Mouse (Mus musculus) T-cell, adult 2 months (primary cell): ENCODE data around the gene Gm16253.
"Not testable (repeated sequence)": the region's sequence is repeated elsewhere in the genome, so short reads cannot be mapped to it uniquely, and the experiment has no call there.

Source experiments
- DNase-seq: peaks from one replicate; pipeline ENCODE4 v3.0.0; 2022; ENCODE audit warnings: low spot score

The Gm16253 gene

DNA sequence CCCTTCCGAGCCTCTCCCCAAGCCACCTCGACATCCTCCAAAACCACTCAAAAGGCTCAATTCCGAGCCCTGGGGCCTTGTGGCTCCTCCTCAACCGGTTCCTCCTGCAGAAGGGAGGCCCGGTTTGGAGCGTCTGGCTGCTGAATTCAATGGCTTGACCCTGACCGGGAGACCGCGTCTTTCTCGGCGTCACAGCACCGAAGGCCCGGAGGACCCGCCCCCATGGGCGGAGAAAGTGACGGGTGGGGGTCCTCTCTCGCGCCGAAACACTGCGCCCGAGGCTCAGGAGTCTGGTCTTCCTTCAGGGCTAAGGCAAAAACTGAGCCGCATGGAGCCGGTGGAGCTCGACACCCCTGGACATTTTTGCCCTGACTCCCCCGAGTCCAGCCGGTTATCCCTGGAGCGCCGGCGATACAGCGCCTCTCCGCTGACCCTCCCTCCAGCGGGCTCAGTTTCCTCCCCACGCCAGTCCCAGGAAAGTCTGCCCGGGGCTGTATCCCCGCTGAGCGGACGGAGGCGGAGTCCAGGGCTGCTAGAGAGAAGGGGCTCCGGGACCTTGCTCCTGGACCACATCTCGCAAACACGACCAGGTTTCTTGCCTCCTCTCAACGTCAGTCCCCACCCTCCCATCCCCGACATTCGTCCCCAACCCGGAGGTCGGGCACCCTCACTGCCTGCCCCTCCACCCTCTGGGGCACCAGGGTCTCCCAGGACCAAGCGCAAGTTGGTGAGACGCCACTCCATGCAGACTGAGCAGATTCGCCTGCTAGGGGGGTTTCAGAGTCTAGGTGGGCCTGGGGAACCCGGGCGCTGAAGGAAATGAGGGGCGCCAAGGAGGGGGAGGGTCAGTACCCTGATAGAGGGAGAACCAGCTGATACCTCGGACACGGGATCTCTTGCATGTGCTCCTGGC is 21.6 kb downstream of the Gm16253 start:
- no peak for DNase-seq

DNA sequence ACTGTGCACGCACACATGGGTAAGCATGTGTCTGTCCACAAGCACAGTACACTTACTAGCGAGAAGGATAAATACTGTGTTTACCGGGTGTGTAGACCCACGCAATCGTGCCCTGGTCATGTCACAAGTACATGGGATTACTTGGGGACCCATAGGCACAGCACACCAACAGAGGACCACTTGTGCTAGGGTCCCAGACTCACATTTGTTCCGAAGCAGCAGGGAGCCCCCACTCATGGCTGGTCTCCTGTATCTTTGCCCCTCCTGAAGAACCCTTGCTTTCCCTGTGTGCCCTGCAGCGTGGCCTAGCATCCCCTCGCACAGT is 22.2 kb downstream of the Gm16253 start:
- DNase-seq: no peak

DNA sequence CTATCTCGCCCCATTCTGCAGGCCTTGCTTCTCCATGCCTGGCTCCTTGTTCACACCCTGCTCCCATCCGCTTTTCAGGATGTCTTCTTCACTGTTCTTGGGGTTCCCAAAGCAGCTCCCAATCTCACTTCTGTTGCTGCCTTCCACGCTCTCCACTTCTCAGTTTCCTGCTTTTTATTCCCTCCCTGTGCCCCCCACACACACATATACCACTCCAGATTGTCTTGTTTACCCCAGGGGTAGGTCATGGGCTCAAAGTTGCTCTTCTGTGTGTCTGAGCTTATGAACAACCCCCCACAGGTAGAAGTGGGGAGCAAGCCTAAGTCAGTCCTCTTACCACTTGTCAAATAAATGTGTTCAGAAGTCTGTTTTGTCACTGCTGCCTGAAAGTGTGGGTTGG is 22.6 kb downstream of the Gm16253 start:
- DNase-seq: no peak

DNA sequence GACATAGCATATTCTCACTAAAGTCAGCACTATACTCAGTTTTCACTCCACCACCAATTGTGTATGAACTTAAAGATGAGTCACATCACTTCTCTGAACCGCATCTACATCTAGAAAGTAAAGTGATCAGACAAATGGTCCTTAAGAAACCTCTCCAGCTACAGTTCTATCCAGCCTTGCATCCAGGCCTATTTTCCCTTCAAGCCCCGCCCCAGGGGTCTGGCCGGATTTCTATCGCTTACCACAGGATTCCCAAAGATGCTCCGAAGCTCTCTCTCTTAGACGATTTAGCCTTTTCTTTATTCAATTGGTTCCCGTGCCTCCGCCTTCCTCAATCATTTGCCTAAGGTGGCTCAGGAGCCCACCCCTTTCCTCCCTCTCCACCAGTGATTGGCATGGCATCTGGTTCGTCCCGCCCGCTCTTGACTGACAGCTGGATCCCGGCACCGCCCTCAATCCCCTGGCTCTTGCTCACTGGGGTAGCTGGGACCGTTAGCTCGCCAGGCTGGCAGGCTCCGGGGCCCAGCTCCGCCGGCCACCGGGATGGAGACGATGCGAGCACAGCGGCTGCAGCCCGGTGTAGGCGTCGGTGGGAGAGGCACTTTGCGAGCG is 24.0 kb downstream of the Gm16253 start, which contains the start of gene Lix1l:
Lix1l (plus strand) TSS at position 511 of the 612 bp plus-strand sequence.
- DNase-seq: peak; percentile 83

DNA sequence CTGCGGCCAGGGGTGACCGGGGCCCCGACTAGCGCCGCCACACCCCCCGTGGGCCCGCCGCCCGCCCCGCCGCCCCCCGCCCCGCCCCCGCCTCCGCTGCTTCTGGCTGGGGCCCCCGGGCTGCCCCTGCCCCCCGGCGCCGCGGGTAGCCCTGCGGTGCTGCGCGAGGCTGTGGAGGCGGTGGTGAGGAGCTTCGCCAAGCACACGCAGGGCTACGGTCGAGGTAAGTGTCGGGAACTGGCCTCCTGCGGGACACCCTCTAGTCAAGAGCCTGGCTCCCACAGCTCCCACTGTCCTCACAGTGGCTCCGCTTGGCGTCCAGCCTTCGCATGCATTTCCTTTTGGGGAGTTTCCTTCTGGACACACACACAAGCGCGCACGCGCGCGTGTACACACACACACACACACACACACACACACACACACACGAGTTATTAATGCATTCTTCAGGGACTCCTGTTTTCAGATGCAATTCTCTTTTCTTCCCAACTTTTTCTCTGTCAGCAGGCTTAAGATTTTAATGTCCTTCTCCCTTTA is 24.5 kb downstream of the Gm16253 start:
- DNase-seq: no peak

DNA sequence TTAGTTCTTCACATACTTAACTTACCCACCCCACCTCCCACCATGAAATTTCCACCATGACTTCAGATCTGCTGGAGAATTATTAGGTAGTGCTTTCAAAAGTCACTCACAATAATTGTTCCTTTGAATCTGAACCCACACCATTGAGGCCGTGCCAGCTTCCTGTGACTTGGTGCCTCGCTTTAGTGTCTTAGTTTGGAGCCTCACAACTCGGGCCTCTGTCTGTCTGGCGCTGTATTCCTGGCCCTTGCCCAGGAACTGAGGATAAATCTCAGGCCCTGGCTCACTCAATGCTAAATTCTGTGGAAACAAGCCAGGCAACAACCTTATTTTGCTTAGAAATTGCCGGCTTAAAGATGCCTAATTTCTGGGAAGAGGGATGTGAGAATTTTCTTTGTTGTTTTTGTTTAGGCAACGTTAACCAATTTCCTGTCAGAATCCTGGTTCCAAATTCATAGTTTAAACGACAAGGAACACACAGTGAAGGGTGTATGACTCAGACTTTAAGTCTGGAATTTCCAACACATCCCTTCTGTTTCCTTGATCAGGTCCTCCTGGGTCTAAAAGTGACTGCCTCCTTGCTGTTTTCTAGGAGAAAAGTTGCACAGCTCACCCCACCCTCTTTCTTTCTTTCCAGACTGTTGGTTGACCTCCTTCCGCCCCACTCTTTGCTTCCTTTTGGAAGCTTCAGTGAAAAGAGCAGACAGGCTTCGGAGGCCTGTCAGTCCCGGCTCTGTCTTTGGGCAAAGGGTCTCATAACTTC is 25.3 kb downstream of the Gm16253 start:
- no peak for DNase-seq

DNA sequence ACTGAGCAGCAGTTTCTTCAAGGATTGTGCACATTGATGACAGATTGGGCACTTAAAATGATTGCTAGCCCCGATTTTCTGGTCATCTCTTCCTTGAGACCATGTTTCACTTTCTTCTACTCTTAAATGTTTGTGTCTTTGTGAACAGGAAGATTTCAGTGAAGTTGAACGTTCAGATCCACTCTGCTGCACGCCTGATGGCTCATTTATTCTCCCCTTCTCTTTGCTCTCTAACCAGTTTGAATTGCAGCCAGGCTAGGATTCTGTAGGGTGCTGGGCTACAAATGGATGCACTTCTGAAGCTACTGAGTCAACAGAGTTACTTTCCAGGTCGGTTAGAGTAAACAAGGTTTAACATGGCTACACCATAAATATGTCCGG is 25.9 kb downstream of the Gm16253 start:
- DNase-seq: no peak

DNA sequence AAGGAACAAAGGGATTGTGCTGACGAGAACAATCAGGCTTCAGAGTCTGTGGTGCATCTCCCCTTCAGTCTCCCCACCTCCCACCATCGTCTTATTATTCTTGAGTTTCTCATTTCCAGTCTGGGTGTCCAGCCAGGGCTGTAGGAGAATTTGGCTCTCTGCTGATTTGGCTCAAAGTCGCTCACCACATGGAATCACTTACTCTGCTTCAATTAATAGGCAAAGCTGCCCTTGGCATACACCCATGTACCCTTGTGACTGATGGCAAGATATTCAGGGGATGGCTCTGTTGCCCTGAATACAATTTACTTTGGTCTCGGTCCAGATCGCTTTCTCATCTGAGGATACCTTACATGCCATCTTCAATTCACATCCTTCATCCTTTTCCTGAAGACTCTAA is 26.5 kb downstream of the Gm16253 start:
- no peak for DNase-seq

DNA sequence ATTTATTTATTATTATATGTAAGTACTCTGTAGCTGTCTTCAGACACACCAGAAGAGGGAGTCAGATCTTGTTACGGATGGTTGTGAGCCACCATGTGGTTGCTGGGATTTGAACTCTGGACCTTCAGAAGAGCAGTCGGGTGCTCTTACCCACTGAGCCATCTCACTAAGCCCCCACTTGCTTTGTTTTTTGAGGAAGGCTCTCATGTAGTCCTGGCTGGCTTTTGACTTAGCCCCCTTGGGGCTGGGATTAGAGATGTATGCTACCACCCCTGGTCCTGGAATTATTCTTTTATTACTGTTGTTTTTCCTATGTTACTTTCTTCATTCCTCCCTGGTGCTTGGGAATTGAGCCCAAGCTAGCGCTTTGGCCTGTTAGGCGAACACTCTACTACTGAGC is 29.2 kb downstream of the Gm16253 start:
- DNase-seq: not testable (repeated sequence)

DNA sequence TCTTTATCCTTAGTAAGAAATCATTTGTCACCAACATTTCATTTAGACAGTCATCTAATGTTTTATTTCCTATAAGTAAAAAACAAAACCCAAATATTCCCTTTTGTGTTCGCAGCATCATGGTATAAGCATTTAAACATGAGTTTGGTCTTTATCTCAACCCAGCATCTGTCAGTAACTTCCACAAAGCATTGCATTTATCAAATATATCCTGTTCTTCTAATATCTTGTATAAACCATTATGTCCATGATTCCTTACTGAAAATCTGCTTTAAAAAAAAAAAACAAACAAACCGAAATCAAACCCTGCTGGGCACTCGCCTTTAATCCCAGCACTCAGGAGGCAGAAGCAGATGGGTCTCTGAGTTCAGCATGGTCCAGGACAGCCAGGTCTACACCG is 29.8 kb downstream of the Gm16253 start:
- no peak for DNase-seq

DNA sequence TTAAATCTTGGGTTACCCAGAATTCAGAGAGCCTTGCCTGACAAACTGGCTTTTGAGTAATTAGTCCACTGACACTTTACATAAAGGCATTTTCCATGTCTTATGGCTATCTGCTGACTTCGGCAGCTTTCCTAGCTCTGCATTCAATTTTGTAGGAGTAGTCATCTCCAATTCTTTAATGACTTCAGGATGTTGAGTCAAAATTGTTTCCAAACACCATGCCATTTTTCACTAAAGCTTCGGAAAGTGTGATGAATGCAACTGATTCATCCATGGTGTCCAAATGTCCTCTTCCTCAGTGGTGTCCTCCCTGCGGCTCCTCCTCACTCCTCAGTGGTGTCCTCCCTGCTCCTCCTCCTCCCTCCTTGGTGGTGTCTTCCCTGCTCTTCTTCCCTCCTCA is 41.2 kb downstream of the Gm16253 start:
- DNase-seq: no peak

DNA sequence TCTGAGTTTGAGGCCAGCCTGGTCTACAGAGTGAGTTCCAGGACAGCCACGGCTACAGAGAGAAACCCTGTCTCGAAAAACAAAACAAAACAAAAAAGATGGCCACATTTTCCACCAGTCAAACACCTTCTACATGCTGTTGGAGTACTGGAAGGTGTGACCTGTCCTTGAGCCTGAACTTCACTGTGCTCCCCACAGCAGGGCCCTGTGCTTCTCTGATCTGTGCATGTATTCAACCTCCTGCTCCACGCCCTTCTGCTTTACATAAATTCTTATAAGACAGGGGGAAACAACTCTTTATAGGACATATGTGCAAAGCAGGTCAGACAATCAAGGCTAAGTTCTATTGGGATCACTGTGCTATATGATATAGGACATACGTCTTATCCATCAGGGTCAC is 46.4 kb downstream of the Gm16253 start:
- DNase-seq: no peak

DNA sequence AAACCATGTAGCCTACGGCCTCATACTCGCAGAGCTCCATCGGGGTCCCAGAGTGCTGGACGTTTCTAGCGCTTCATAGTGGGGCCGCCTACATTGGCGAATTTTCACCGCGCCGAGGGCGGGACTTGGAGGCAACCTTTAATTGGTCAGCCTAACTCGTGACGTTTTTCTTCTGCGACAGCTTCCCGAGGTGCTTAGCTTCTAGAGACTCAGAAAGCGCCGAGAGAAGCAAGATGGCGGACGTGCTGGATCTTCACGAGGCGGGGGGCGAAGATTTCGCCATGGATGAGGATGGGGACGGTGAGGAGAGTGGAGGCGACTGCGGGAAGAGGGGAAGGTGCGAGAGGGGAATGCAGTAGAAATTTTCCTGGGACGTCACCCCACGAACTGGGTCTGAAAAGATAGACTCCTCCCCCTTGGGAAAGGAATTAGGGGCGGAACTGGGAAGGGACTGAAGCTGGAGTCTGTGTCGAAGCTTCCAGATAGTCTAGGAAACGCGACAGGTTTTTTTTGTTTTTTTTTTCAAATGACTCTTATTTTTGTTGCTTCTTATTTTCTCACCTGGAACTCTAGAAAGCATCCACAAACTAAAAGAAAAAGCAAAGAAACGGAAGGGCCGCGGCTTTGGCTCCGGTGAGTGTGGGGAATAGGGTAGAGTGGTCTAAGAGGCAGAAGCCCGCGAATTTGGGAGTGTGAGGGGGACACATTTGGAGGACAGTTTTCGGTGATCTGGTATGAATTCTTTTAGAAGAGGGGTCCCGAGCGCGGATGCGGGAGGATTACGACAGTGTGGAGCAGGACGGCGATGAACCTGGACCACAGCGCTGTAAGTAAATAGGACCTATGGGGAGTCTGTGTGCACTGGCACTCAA is 53.2 kb downstream of the Gm16253 start, which contains the start of gene Rbm8a:
Rbm8a (plus strand) TSS at position 205 of the 872 bp plus-strand sequence.
- DNase-seq: peak; percentile 94
